Mouse (Mus musculus): ENCODE measurements at regions not wholly inside any gene's neighbourhood (a gene's known extent, or its start where the extent isn't known, plus 50 kb on each side); places are given as distances from the start of the nearest gene placed in this dataset.

DNA sequence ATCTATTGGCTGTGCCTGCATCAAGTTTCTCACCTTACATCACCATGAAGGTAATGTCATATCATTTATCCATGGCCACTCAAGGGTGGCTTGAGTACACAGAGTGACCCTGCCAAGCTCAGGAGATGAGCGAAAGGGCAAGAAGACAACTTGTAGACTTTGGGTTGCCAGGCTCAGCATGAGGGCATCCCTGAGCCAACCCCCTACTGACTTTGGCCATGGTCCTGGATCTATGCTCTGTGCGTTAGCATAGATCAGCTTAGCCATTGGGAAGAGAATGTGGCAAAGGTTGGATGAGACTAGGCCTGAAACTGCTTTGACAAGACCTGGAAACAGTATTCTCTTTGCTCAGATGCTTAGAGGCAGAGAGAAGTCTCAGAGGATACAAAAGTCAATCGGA lies 54.3 kb upstream of the Bcl6 start:
- TF ChIP-seq CTCF (IDR thresholded peaks at IDR 0.05; ENCODE audit: borderline replicate concordance, control insufficient read depth, extremely low read depth, insufficient read depth, low read length, poor library complexity) (no peak), POLR2A (IDR thresholded peaks at IDR 0.05; ENCODE audit: control insufficient read depth, extremely low read depth, insufficient read depth, low read length, poor library complexity) (no peak)
